Mouse (Mus musculus) cortical plate, adult 2 months (tissue): ENCODE results near the gene Strn4.

Experiments used
- CTCF ChIP-seq: fragments of 200-500 bp; IDR thresholded peaks from 2 replicates; pipeline ENCODE4 v1.5.1; 2011; ENCODE audit warnings: mild to moderate bottlenecking, control low read depth, low read length; ENCODE audit not compliant: insufficient read depth; ENCODE audit errors: extremely low read depth
- POLR2A ChIP-seq: fragments of 200-500 bp; IDR thresholded peaks from 2 replicates; pipeline ENCODE4 v1.6.1; 2011; ENCODE audit warnings: mild to moderate bottlenecking, low read length, control low read depth; ENCODE audit not compliant: insufficient read depth; ENCODE audit errors: extremely low read depth

DNA sequence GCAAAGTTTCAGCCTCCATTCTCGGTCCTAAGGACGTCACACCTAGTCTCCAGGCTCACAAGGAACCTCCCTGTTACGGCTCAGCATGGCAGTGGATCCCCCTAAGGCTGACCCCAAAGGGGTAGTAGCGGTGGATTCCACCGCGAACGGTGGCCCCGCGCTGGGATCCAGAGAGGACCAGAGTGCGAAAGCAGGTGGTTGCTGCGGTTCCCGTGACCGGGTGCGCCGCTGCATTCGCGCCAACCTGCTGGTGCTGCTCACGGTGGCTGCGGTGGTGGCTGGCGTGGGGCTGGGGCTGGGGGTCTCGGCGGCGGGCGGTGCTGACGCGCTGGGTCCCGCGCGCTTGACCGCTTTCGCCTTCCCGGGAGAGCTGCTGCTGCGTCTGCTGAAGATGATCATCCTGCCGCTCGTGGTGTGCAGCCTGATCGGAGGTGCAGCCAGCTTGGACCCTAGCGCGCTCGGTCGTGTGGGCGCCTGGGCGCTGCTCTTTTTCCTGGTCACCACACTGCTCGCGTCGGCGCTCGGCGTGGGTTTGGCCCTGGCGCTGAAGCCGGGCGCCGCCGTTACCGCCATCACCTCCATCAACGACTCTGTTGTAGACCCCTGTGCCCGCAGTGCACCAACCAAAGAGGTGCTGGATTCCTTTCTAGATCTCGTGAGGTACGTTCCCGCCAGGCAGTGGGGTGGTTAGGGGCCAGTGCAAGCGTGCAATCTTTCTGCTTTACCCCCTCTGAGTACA, 33.7 kb upstream of the Strn4 start:
- TF ChIP-seq CTCF (no peak), POLR2A (no peak)
